Mouse (Mus musculus): ENCODE measurements at regions not wholly inside any gene's neighbourhood (a gene's known extent, or its start where the extent isn't known, plus 50 kb on each side); places are given as distances from the start of the nearest gene placed in this dataset.

- DNase-seq (ENCODE audit: low spot score): peak; percentile 59
These were observed 74.0 kb upstream of the Ppara start for GRCm38 (mm10) chr15:85660528-85661392.

- no peak for DNase-seq (ENCODE audit: low spot score)
These were observed 73.4 kb upstream of the Ppara start for GRCm38 (mm10) chr15:85661393-85661690.

GRCm38 (mm10) chr15:85661771-85662170 is 73.0 kb upstream of the Ppara start:
- DNase-seq (ENCODE audit: low spot score): no peak

- DNase-seq (ENCODE audit: low spot score): no peak
These were observed 72.5 kb upstream of the Ppara start for GRCm38 (mm10) chr15:85662271-85662670.

GRCm38 (mm10) chr15:85662673-85663072 is 72.1 kb upstream of the Ppara start:
- DNase-seq (ENCODE audit: low spot score): no peak

GRCm38 (mm10) chr15:85663757-85664431 is 70.9 kb upstream of the Ppara start:
- DNase-seq (ENCODE audit: low spot score): no peak

- DNase-seq (ENCODE audit: low spot score): no peak
These were observed 70.4 kb upstream of the Ppara start for GRCm38 (mm10) chr15:85664432-85664828.

- no peak for DNase-seq (ENCODE audit: low spot score)
These were observed 69.5 kb upstream of the Ppara start for GRCm38 (mm10) chr15:85665181-85665821.

GRCm38 (mm10) chr15:85666496-85666895 is 68.3 kb upstream of the Ppara start:
- DNase-seq (ENCODE audit: low spot score): no peak

GRCm38 (mm10) chr15:85667381-85667791 is 67.4 kb upstream of the Ppara start:
- no peak for DNase-seq (ENCODE audit: low spot score)

GRCm38 (mm10) chr15:85667906-85668590 is 66.7 kb upstream of the Ppara start:
- DNase-seq (ENCODE audit: low spot score): no peak

GRCm38 (mm10) chr15:85668871-85669651 is 65.7 kb upstream of the Ppara start:
- no peak for DNase-seq (ENCODE audit: low spot score)

- no peak for DNase-seq (ENCODE audit: low spot score)
These were observed 65.1 kb upstream of the Ppara start for GRCm38 (mm10) chr15:85669652-85670175.

GRCm38 (mm10) chr15:85670176-85670788 is 64.5 kb upstream of the Ppara start:
- no peak for DNase-seq (ENCODE audit: low spot score)

GRCm38 (mm10) chr15:85670789-85671700 is 63.7 kb upstream of the Ppara start:
- DNase-seq (ENCODE audit: low spot score): no peak

- no peak for DNase-seq (ENCODE audit: low spot score)
These were observed 63.0 kb upstream of the Ppara start for GRCm38 (mm10) chr15:85671701-85672191.

- DNase-seq (ENCODE audit: low spot score): no peak
These were observed 62.4 kb upstream of the Ppara start for GRCm38 (mm10) chr15:85672376-85672775.

GRCm38 (mm10) chr15:85672931-85673330 is 61.9 kb upstream of the Ppara start:
- no peak for DNase-seq (ENCODE audit: low spot score)

- DNase-seq (ENCODE audit: low spot score): no peak
These were observed 61.3 kb upstream of the Ppara start for GRCm38 (mm10) chr15:85673506-85673905.
